Mouse (Mus musculus): Measurements from ENCODE around the gene Camk1g.

Camk1g gene

GRCm38 (mm10) chr1:193302093-193302405 is 68.0 kb downstream of the Camk1g start:
- no peak for DNase-seq (ENCODE audit: low read depth, low spot score)

GRCm38 (mm10) chr1:193301216-193302092 is 68.6 kb downstream of the Camk1g start:
- no peak for DNase-seq (ENCODE audit: low read depth, low spot score)

- no peak for DNase-seq (ENCODE audit: low read depth, low spot score)
Observed at GRCm38 (mm10) chr1:193299995-193300394, 70.1 kb downstream of the Camk1g start.

GRCm38 (mm10) chr1:193298141-193298765 is 71.8 kb downstream of the Camk1g start:
- no peak for DNase-seq (ENCODE audit: low read depth, low spot score)

All from A20 (cell line).